40 mouse cellular contexts compared by ENCODE assay signal in the genomic region with DNA sequence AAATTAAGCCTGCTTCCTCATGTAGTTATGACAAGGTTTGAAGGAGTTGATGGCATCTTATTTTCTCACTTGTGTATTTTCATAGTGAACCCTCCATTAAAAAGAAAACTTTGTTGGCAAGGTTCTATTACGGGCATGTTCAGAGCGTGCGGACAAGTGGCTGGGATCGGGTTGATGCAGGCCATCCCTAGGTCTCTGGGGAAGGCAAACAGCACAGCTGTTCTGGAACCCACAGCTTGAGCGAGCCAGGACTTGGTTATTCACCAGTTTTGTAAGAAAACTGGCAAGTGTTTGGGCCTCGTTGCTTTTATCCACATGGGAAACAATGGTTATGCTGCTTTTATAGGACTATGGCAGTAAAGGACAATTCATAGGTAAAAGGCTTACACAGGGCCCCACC. TPM values are rescaled to one million over a fixed set of nuclear protein-coding genes. Genes with fewer than 3 reads are reported as not detected.
"Had no signal": no experiment of that assay in that cellular context is flagged by ENCODE, and none has a peak within 500 bp of the region (broad histone marks: within the 10 kb centered on the region; RNA-seq: fewer than 3 reads in every experiment).

No protein-coding gene starts in this region.

- H3K4me1 ChIP-seq: embryonic facial prominence, embryonic 10.5 days; embryonic facial prominence, embryonic 12.5 days; embryonic facial prominence, embryonic 13.5 days; embryonic facial prominence, embryonic 15.5 days; forebrain, embryonic 10.5 days; forebrain, embryonic 12.5 days; forebrain, embryonic 13.5 days; forebrain, embryonic 15.5 days had no signal

- H3K9ac ChIP-seq: embryonic facial prominence, embryonic 12.5 days; embryonic facial prominence, embryonic 13.5 days; embryonic facial prominence, embryonic 15.5 days; forebrain, embryonic 12.5 days; forebrain, embryonic 13.5 days; forebrain, embryonic 15.5 days; forebrain, postnatal 0 days had no signal

- H3K27me3 ChIP-seq: embryonic facial prominence, embryonic 12.5 days; embryonic facial prominence, embryonic 13.5 days; embryonic facial prominence, embryonic 15.5 days; forebrain, embryonic 12.5 days; forebrain, embryonic 13.5 days; forebrain, embryonic 15.5 days had no signal

- DNase-seq: cerebellum, adult 2 months; cerebellum, adult 8-10 months; cerebellum, adult 9-10 months; cerebellum, adult 9-11 months; cerebellum, postnatal 10 days; cerebellum, postnatal 14 days; cerebellum, postnatal 25 days; cerebellum, postnatal 36 days; embryo, embryonic 11 days; forebrain, postnatal 0 days; gastrocnemius, adult 2 months; gastrocnemius, postnatal 10 days; gastrocnemius, postnatal 14 days; gastrocnemius, postnatal 25 days; gastrocnemius, postnatal 36 days; heart, adult 11 months; heart, adult 18-20 months; heart, adult 2 months had no signal

- H3K27ac ChIP-seq: embryonic facial prominence, embryonic 10.5 days; embryonic facial prominence, embryonic 12.5 days; embryonic facial prominence, embryonic 13.5 days; embryonic facial prominence, embryonic 15.5 days; forebrain, embryonic 10.5 days; forebrain, embryonic 12.5 days; forebrain, embryonic 13.5 days; forebrain, embryonic 15.5 days; gastrocnemius, adult 2 months; heart, adult 2 months had no signal

- H3K4me3 ChIP-seq: embryonic facial prominence, embryonic 10.5 days; embryonic facial prominence, embryonic 12.5 days; embryonic facial prominence, embryonic 13.5 days; embryonic facial prominence, embryonic 15.5 days; erythroblast, embryonic 14.5 days; forebrain, embryonic 10.5 days; forebrain, embryonic 12.5 days; forebrain, embryonic 13.5 days; forebrain, embryonic 15.5 days; gastrocnemius, adult 2 months; heart, adult 2 months had no signal

- H3K9me3 ChIP-seq: embryonic facial prominence, embryonic 10.5 days; embryonic facial prominence, embryonic 12.5 days; embryonic facial prominence, embryonic 13.5 days; embryonic facial prominence, embryonic 15.5 days; forebrain, embryonic 10.5 days; forebrain, embryonic 12.5 days; forebrain, embryonic 13.5 days; forebrain, embryonic 15.5 days had no signal

- ATAC-seq: forebrain, embryonic 13.5 days; forebrain, embryonic 14.5 days; forebrain, embryonic 15.5 days; forebrain, embryonic 16.5 days; forebrain, postnatal 0 days had no signal

- H3K4me2 ChIP-seq: embryonic facial prominence, embryonic 12.5 days; embryonic facial prominence, embryonic 13.5 days; embryonic facial prominence, embryonic 15.5 days; forebrain, embryonic 12.5 days; forebrain, embryonic 13.5 days; forebrain, embryonic 15.5 days had no signal

- H3K36me3 ChIP-seq: embryonic facial prominence, embryonic 10.5 days; embryonic facial prominence, embryonic 12.5 days; embryonic facial prominence, embryonic 13.5 days; embryonic facial prominence, embryonic 15.5 days; forebrain, embryonic 10.5 days; forebrain, embryonic 12.5 days; forebrain, embryonic 15.5 days had no signal

RNA-seq across cellular contexts. Expression of gene Il23r, which starts 48.5 kb away (rescaled TPM):
- total RNA-seq: common myeloid progenitor, adult 5-6 weeks; gastrocnemius, adult 18-20 months; gastrocnemius, adult 2 months; gastrocnemius, adult 8-10 months; gastrocnemius, postnatal 10 days; gastrocnemius, postnatal 14 days; gastrocnemius, postnatal 25 days; gastrocnemius, postnatal 36 days; gastrocnemius, postnatal 4 days; granulocyte monocyte progenitor cell, adult 5-6 weeks; heart, adult 18-20 months; heart, adult 2 months had no signal
- polyA plus RNA-seq: cortical plate, adult 2 months; embryonic facial prominence, embryonic 10.5 days; embryonic facial prominence, embryonic 11.5 days; embryonic facial prominence, embryonic 12.5 days; embryonic facial prominence, embryonic 13.5 days; embryonic facial prominence, embryonic 14.5 days; embryonic facial prominence, embryonic 15.5 days; erythroblast, embryonic 14.5 days; forebrain, embryonic 10.5 days; forebrain, embryonic 11.5 days; forebrain, embryonic 12.5 days; forebrain, embryonic 13.5 days; forebrain, embryonic 14.5 days; forebrain, embryonic 15.5 days; forebrain, embryonic 16.5 days; forebrain, postnatal 0 days; frontal cortex, adult 2 months; gonadal fat pad, adult 2 months; heart, adult 2 months had no signal
